Mouse (Mus musculus) thymus, adult 2 months (tissue): ENCODE measurements around the gene Opn1sw. TPM values are rescaled to one million over a fixed set of nuclear protein-coding genes. Genes with fewer than 3 reads are reported as not detected.

Experiments used
- DNase-seq: peaks from one replicate; pipeline ENCODE4 v3.0.0; 2021
- H3K27ac ChIP-seq: fragments of 200-500 bp; 2 replicates; pipeline ENCODE4 v1.5.1; 2012; ENCODE audit warnings: low read length, control low read depth; ENCODE audit not compliant: control insufficient read depth, insufficient read depth
- H3K27me3 ChIP-seq: fragments of 200-500 bp; 2 replicates; pipeline ENCODE4 v1.6.1; 2012; ENCODE audit warnings: mild to moderate bottlenecking, low read length, moderate library complexity, mixed read lengths; ENCODE audit not compliant: control insufficient read depth, insufficient read depth
- H3K36me3 ChIP-seq: fragments of 200-500 bp; 2 replicates; pipeline ENCODE4 v1.6.1; 2012; ENCODE audit warnings: mild to moderate bottlenecking, low read length, moderate library complexity; ENCODE audit not compliant: control insufficient read depth, insufficient read depth
- H3K4me1 ChIP-seq: fragments of 200-500 bp; replicated peaks from 2 replicates; pipeline ENCODE4 v1.6.1; 2012; ENCODE audit warnings: low read length; ENCODE audit not compliant: control insufficient read depth, insufficient read depth
- H3K4me3 ChIP-seq: fragments of 200-500 bp; 2 replicates; pipeline ENCODE4 v1.5.1; 2012; ENCODE audit warnings: mild to moderate bottlenecking, low read length, control low read depth, moderate library complexity; ENCODE audit not compliant: control insufficient read depth, insufficient read depth
- CTCF ChIP-seq: fragments of 200-500 bp; IDR thresholded peaks from 2 replicates; pipeline ENCODE4 v1.5.1; 2012; ENCODE audit warnings: mild to moderate bottlenecking, control low read depth, low read length, moderate library complexity, borderline replicate concordance; ENCODE audit not compliant: control insufficient read depth, poor library complexity, insufficient read depth; ENCODE audit errors: extremely low read depth
- POLR2A ChIP-seq: fragments of 200-500 bp; IDR thresholded peaks from 2 replicates; pipeline ENCODE4 v1.6.1; 2012; ENCODE audit warnings: mild to moderate bottlenecking, low read length, control low read depth, moderate library complexity; ENCODE audit not compliant: control insufficient read depth, poor library complexity, insufficient read depth; ENCODE audit errors: extremely low read depth
- WGBS: fragments of 180-500 bp; shearing (Covaris S2); methylation state at CpG from one replicate; pipeline ENCODE4 v1.1.7; 2018; 5-methylcytosine and 5-hydroxymethylcytosine counted together
- polyA plus RNA-seq: library from polyadenylated mRNA; depleted of rRNA; stranded (reverse); fragments of >200 nt; gene quantifications from 2 replicates; pipeline ENCODE4 v1.2.3, GENCODE M21; 2012

Opn1sw gene
- polyA plus RNA-seq, 1 experiment: 0.04 TPM

- H3K36me3 ChIP-seq: no peaks in the 10 kb centered on the region
- H3K4me3 ChIP-seq: no peak overlapping the region
- peaks cover 4% of the 10 kb centered on the region; the same call in 1 of the 2 replicates for H3K27me3 ChIP-seq
- DNase-seq: no peak
- no peaks in the 10 kb centered on the region; the same call in 1 of the 2 replicates for H3K4me1 ChIP-seq
- no peak for TF ChIP-seq POLR2A
- TF ChIP-seq CTCF: no peak
- H3K27ac ChIP-seq: no peak overlapping the region
- 17% methylated on average over 11 of the region's 11 CpGs for WGBS
These were observed 375 bp upstream of the Opn1sw start for GRCm38 (mm10) chr6:29388606-29389080.

- Histone ChIP-seq H3K27ac (no peak overlapping the region), H3K4me1 (no peaks in the 10 kb centered on the region), H3K27me3 (no peaks in the 10 kb centered on the region), H3K4me3 (no peak overlapping the region), H3K36me3 (no peaks in the 10 kb centered on the region)
- 87% methylated on average over 2 of the region's 2 CpGs for WGBS
- DNase-seq: no peak
- no peak for TF ChIP-seq POLR2A
- no peak for TF ChIP-seq CTCF
These were observed 5.8 kb downstream of the Opn1sw start for GRCm38 (mm10) chr6:29382442-29382841.

DNA sequence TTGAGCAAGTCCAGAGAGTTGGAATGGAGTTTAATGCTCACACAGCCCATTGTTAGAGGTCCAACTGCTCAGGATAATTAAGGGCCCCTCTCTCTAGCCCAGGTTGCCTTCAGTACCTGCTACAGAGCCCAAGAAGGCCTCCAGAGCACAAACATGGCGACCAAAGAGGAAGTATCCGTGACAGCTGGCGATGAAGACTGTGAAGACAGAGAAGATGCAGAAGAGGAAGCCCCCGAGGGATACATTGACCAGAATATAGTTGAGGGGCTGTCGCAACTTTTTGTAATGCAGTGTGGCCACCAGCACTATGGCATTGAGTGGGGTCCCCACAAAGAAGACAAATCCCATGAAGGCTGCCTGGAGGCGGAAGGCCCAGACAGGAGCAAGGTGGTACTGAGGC lies 8.3 kb downstream of the Opn1sw start:
- H3K36me3 ChIP-seq: peaks cover 11% of the 10 kb centered on the region

GRCm38 (mm10) chr6:29378678-29379077 lies 9.6 kb downstream of the Opn1sw start:
- DNase-seq: no peak
- WGBS: 95% methylated on average over 10 of the region's 10 CpGs
- H3K27ac ChIP-seq: no peak overlapping the region
- TF ChIP-seq CTCF (no peak), POLR2A (no peak)
- H3K36me3 ChIP-seq: peaks cover 18% of the 10 kb centered on the region
- no peaks in the 10 kb centered on the region for H3K4me1 ChIP-seq
- H3K27me3 ChIP-seq: no peaks in the 10 kb centered on the region
- H3K4me3 ChIP-seq: no peak overlapping the region

More for the DNA sequence above, 8.3 kb downstream of the Opn1sw start:
- DNase-seq: no peak
- Histone ChIP-seq H3K27ac (no peak overlapping the region), H3K4me1 (no peaks in the 10 kb centered on the region), H3K4me3 (no peak overlapping the region), H3K27me3 (no peaks in the 10 kb centered on the region)
- TF ChIP-seq POLR2A (no peak), CTCF (no peak)
- WGBS: 79% methylated on average over 6 of the region's 6 CpGs

DNA sequence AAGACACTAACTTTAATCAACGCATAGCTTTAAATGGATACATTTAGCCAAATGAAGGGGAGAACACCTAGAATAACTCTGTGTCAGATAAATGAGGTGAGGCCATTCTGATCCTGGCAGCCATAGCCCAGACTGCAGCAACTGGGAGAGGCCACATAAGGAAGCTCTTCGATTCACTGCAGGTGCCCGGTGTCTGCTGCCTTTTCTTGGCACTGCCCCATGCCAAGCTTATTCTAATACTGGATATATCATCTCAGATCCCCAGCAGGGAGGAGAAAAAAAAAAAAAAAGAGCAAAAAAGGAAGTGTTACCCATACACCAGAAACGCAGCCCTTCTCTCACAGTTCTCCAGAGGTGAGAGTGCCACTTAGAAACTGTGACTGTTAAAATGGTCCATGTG lies 10.9 kb downstream of the Opn1sw start:
- Histone ChIP-seq H3K27ac (no peak overlapping the region), H3K36me3 (peaks cover 28% of the 10 kb centered on the region), H3K27me3 (no peaks in the 10 kb centered on the region), H3K4me1 (no peaks in the 10 kb centered on the region), H3K4me3 (no peak overlapping the region)
- no peak for DNase-seq
- WGBS: 71% methylated on average over 4 of the region's 4 CpGs
- TF ChIP-seq CTCF: no peak
- no peak for TF ChIP-seq POLR2A

- WGBS: 97% methylated on average over 1 of the region's 1 CpGs
- DNase-seq: no peak
- TF ChIP-seq POLR2A: no peak
- TF ChIP-seq CTCF: no peak
- H3K27me3 ChIP-seq: no peaks in the 10 kb centered on the region
- no peaks in the 10 kb centered on the region for H3K4me1 ChIP-seq
- peaks cover 39% of the 10 kb centered on the region for H3K36me3 ChIP-seq
- H3K4me3 ChIP-seq: no peak overlapping the region
- no peak overlapping the region for H3K27ac ChIP-seq
These were observed 23.0 kb downstream of the Opn1sw start for GRCm38 (mm10) chr6:29365277-29365676.

DNA sequence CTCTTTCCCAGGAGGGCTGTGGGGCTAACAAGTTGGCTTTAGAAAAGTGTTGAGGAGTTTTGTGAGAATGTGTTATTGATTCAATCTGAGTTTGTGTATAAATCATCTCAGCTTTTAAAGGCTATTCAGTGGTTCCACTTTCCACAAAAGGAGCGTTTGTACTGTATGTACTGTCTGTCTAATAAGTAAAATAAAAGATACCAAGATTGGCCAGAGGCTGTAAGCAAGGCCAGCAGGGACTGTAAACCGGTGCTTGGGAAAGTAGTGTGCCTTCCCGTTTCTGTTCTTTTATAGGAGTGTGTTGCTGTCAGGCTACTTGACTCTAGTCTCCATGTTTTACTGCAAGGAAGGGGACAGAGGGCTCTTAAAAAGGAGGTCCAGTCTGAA lies 25.1 kb downstream of the Opn1sw start:
- peaks cover 34% of the 10 kb centered on the region for H3K36me3 ChIP-seq
- H3K4me1 ChIP-seq: no peaks in the 10 kb centered on the region
- no peak for DNase-seq
- no peak overlapping the region for H3K4me3 ChIP-seq
- no peak overlapping the region for H3K27ac ChIP-seq
- WGBS: 92% methylated on average over 3 of the region's 3 CpGs
- no peaks in the 10 kb centered on the region for H3K27me3 ChIP-seq
- no peak for TF ChIP-seq CTCF
- TF ChIP-seq POLR2A: no peak
